Mouse (Mus musculus) embryonic fibroblast, embryonic 13.5 days (primary cell): ENCODE measurements around the gene Ugt1a8.

Source experiments
- CTCF ChIP-seq: IDR thresholded peaks from 2 replicates; pipeline ENCODE4 v1.5.1; 2011; ENCODE audit warnings: mild to moderate bottlenecking, control low read depth, low read length, moderate library complexity, borderline replicate concordance; ENCODE audit not compliant: insufficient read depth
- POLR2A ChIP-seq: IDR thresholded peaks from 2 replicates; pipeline ENCODE4 v1.6.1; 2011; ENCODE audit warnings: low read depth, mild to moderate bottlenecking, control low read depth, low read length, moderate library complexity

- TF ChIP-seq CTCF (no peak), POLR2A (no peak)
Measured at GRCm38 (mm10) chr1:88070902-88071301, 16.7 kb upstream of the Ugt1a8 start.
